In the genomic region with DNA sequence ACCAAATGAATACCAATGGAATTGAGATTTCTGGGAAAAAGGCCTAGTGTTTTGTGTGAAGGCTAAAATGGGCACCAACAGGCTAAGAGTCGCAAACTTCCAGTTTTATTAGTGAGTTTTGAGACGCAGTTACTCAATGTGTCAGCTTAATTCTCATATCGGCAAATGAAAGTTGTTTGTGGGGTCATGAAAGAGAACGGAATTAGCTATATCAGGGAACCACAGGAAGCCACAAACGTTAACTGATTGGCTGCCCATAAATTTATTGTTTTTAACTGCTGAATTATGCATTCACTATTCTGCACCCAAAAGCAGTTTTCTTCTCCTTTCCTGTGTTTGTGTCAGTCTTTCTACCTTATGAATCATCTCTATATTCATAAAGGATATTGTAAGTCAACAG, we compare ENCODE assay signal across 18 mouse cellular contexts.
DNase-seq lines count a peak whose midpoint lies in the region; ATAC-seq lines count a peak whose summit lies in the region.
"Had no signal": no experiment of that assay in that cellular context is flagged by ENCODE, and none has a peak within 500 bp of the region (broad histone marks: within the 10 kb centered on the region; RNA-seq: fewer than 3 reads in every experiment).

No protein-coding gene starts in this region.

- peak; percentile 72 for DNase-seq in MEL-GATA-1-ER (ENCODE audit: extremely low read depth, low read depth)
- DNase-seq in layer of hippocampus, postnatal 36 days: no peak
- no peak for DNase-seq in MN1 (ENCODE audit: low spot score)
- no peak for DNase-seq in kidney, postnatal 36 days
- DNase-seq: adrenal gland, adult 8-10 months; adrenal gland, postnatal 14 days; adrenal gland, postnatal 36 days; cerebellum, adult 11-12 months; cerebellum, adult 8-10 months; cerebellum, adult 9-11 months; cerebellum, postnatal 25 days; embryo, embryonic 11 days had no signal

- ATAC-seq in hematopoietic stem cell, adult 5-6 weeks (replicated peaks in 1 of 2; ENCODE audit: insufficient read depth in 1 of 2, low FRiP score in 2 of 2, low TSS enrichment in 1 of 2, low read depth in 1 of 2, poor library complexity in 2 of 2, severe bottlenecking in 2 of 2): peak; percentile 27 to 48; a peak in 3 of 4 replicates
- peak; percentile 95 for ATAC-seq in megakaryocyte-erythroid progenitor cell, adult 5-6 weeks (replicated peaks; ENCODE audit: low FRiP score, low TSS enrichment, poor library complexity, severe bottlenecking)
- ATAC-seq: activated CD4-positive, CD25-positive, alpha-beta regulatory T cell, adult 4 months; forebrain, embryonic 14.5 days; forebrain, embryonic 16.5 days; Patski had no signal
